Mouse (Mus musculus) heart, adult 2 months (tissue): ENCODE measurements around the gene Rbak. TPM values are rescaled to one million over a fixed set of nuclear protein-coding genes. Genes with fewer than 3 reads are reported as not detected.
"Not testable (repeated sequence)": the region's sequence is repeated elsewhere in the genome, so short reads cannot be mapped to it uniquely, and the experiment has no call there.

Experiments used
- DNase-seq, 2 experiments: peaks; one replicate each; pipeline ENCODE4 v3.0.0; 2021
- H3K27ac ChIP-seq: fragments of 200-600 bp; 2 replicates; pipeline ENCODE4 v1.8.1; 2022
- H3K27me3 ChIP-seq: fragments of 200-500 bp; 2 replicates; pipeline ENCODE4 v1.6.1; 2012; ENCODE audit warnings: mild to moderate bottlenecking, low read length, inconsistent platforms, mixed read lengths; ENCODE audit not compliant: control insufficient read depth, insufficient read depth
- H3K36me3 ChIP-seq: fragments of 200-500 bp; 2 replicates; pipeline ENCODE4 v1.6.1; 2012; ENCODE audit warnings: low read length, inconsistent platforms; ENCODE audit not compliant: control insufficient read depth, insufficient read depth
- H3K4me1 ChIP-seq: fragments of 200-500 bp; 2 replicates; pipeline ENCODE4 v1.6.1; 2011; ENCODE audit warnings: low read length; ENCODE audit not compliant: control insufficient read depth, insufficient read depth
- H3K4me3 ChIP-seq: fragments of 200-600 bp; 2 replicates; pipeline ENCODE4 v1.8.1; 2022
- H3K79me2 ChIP-seq: fragments of 200-500 bp; replicated peaks from 2 replicates; pipeline ENCODE4 v1.6.1; 2012; ENCODE audit warnings: mild to moderate bottlenecking, inconsistent platforms, low read length, moderate library complexity, mixed read lengths; ENCODE audit not compliant: control insufficient read depth, insufficient read depth
- H3K9ac ChIP-seq: fragments of 200-500 bp; 2 replicates; pipeline ENCODE4 v1.6.1; 2012; ENCODE audit warnings: low read depth, mild to moderate bottlenecking, control low read depth, inconsistent platforms, low read length, mixed read lengths
- CTCF ChIP-seq: fragments of 200-600 bp; IDR thresholded peaks from 2 replicates; pipeline ENCODE4 v1.8.1; 2022; ENCODE audit warnings: antibody characterized with exemption, mild to moderate bottlenecking, moderate library complexity
- EP300 ChIP-seq: fragments of 200-500 bp; IDR thresholded peaks from 2 replicates; pipeline ENCODE4 v1.6.1; 2011; ENCODE audit warnings: low read depth, low read length, control low read depth; ENCODE audit not compliant: insufficient read depth
- POLR2A ChIP-seq: fragments of 200-500 bp; IDR thresholded peaks from 2 replicates; pipeline ENCODE4 v1.6.1; 2011; ENCODE audit warnings: mild to moderate bottlenecking, low read depth, low read length, control low read depth; ENCODE audit not compliant: insufficient read depth
- WGBS: fragments of 180-500 bp; shearing (Covaris S2); methylation state at CpG from one replicate; pipeline ENCODE4 v1.1.7; 2018; 5-methylcytosine and 5-hydroxymethylcytosine counted together
- intact Hi-C: fragments of 180-260 bp; cut with DNase I; formaldehyde crosslinking; loops from one replicate; pipeline ENCODE4 v1.15.1; 2025
- polyA plus RNA-seq: library from polyadenylated mRNA; depleted of rRNA; stranded (reverse); fragments of >200 nt; gene quantifications from 2 replicates; pipeline ENCODE4 v1.2.3, GENCODE M21; 2012
- total RNA-seq, 2 experiments: library from RNA; stranded (reverse); gene quantifications; 2 replicates each; pipeline ENCODE4 v1.2.3; 2021

Gene Rbak
- total and polyA plus RNA-seq, 3 experiments: 1.9 to 4.4 (median 4.3) TPM

- 83% methylated on average over 2 of the region's 2 CpGs for WGBS
- TF ChIP-seq CTCF: no peak
- no peak for TF ChIP-seq POLR2A
- TF ChIP-seq EP300: no peak
- no peak overlapping the region for H3K4me3 ChIP-seq
- no peaks in the 10 kb centered on the region for H3K36me3 ChIP-seq
- DNase-seq: no peak
- no peak overlapping the region for H3K9ac ChIP-seq
- intact Hi-C loops: no loop called here
- H3K4me1 ChIP-seq: no peaks in the 10 kb centered on the region
- H3K27me3 ChIP-seq: no peaks in the 10 kb centered on the region
- H3K27ac ChIP-seq: no peak overlapping the region
- H3K79me2 ChIP-seq: no peaks in the 10 kb centered on the region
These were observed 31.0 kb downstream of the Rbak start for GRCm38 (mm10) chr5:143149536-143149935.

DNA sequence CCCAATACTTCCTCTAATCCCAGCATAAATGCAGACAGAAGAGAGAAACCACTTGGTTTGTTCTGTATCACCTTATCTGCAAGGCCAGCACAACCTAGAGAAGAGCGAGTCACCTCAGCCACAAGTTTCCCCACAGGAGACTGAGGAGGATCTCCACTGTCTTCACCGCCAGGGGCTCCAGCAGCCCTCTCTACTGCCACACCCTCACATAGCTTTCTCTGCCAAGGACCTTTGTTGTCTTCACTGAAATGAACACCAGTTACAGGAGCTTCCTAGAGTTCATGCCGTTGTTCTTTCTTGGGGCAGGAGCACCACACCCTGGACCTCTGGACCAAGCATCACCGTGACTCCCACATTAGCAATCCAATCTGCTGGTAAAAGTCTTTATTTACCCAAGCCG, 31.9 kb downstream of the Rbak start:
- Histone ChIP-seq H3K9ac (no peak overlapping the region), H3K4me1 (no peaks in the 10 kb centered on the region), H3K27me3 (no peaks in the 10 kb centered on the region), H3K4me3 (no peak overlapping the region), H3K36me3 (no peaks in the 10 kb centered on the region), H3K79me2 (no peaks in the 10 kb centered on the region), H3K27ac (no peak overlapping the region)
- no peak for TF ChIP-seq EP300
- TF ChIP-seq CTCF: no peak
- no peak for TF ChIP-seq POLR2A
- intact Hi-C loops: no loop called here
- WGBS: 80% methylated on average over 5 of the region's 5 CpGs
- DNase-seq: no peak

GRCm38 (mm10) chr5:143147481-143147880, 33.1 kb downstream of the Rbak start, which contains the start of gene Olfr718-ps1:
Olfr718-ps1 (minus strand) TSS chr5:143147581.
- Histone ChIP-seq H3K4me3 (no peak within 1 kb of the TSS), H3K36me3 (no peaks in the 10 kb centered on the region), H3K79me2 (no peaks in the 10 kb centered on the region), H3K9ac (no peak within 1 kb of the TSS), H3K4me1 (no peaks in the 10 kb centered on the region), H3K27ac (no peak within 1 kb of the TSS), H3K27me3 (no peaks in the 10 kb centered on the region)
- DNase-seq: no peak
- intact Hi-C loops: no loop called here
- WGBS: 47% methylated on average over 3 of the region's 3 CpGs
- TF ChIP-seq CTCF: no peak

GRCm38 (mm10) chr5:143137580-143137979, 43.0 kb downstream of the Rbak start:
- no peak overlapping the region for H3K4me3 ChIP-seq
- no peak overlapping the region for H3K27ac ChIP-seq
- no peak overlapping the region for H3K9ac ChIP-seq
- H3K79me2 ChIP-seq: no peaks in the 10 kb centered on the region
- peaks cover 7% of the 10 kb centered on the region; the same call in 1 of the 2 replicates for H3K4me1 ChIP-seq
- TF ChIP-seq EP300 (no peak), POLR2A (no peak), CTCF (no peak)
- H3K27me3 ChIP-seq: no peaks in the 10 kb centered on the region
- intact Hi-C loops: no loop called here
- WGBS: 83% methylated on average over 13 of the region's 13 CpGs
- H3K36me3 ChIP-seq: no peaks in the 10 kb centered on the region
- no peak for DNase-seq

GRCm38 (mm10) chr5:143135042-143135441, 45.5 kb downstream of the Rbak start:
- no peaks in the 10 kb centered on the region for H3K27me3 ChIP-seq
- no peak overlapping the region for H3K4me3 ChIP-seq
- H3K9ac ChIP-seq: no peak overlapping the region
- DNase-seq: no peak
- no peak overlapping the region for H3K27ac ChIP-seq
- intact Hi-C loops: no loop called here
- no peaks in the 10 kb centered on the region for H3K36me3 ChIP-seq
- WGBS: 83% methylated on average over 7 of the region's 7 CpGs
- H3K79me2 ChIP-seq: no peaks in the 10 kb centered on the region
- H3K4me1 ChIP-seq: peaks cover 1% of the 10 kb centered on the region; the same call in 1 of the 2 replicates
- TF ChIP-seq EP300: no peak
- no peak for TF ChIP-seq CTCF
- TF ChIP-seq POLR2A: no peak

DNA sequence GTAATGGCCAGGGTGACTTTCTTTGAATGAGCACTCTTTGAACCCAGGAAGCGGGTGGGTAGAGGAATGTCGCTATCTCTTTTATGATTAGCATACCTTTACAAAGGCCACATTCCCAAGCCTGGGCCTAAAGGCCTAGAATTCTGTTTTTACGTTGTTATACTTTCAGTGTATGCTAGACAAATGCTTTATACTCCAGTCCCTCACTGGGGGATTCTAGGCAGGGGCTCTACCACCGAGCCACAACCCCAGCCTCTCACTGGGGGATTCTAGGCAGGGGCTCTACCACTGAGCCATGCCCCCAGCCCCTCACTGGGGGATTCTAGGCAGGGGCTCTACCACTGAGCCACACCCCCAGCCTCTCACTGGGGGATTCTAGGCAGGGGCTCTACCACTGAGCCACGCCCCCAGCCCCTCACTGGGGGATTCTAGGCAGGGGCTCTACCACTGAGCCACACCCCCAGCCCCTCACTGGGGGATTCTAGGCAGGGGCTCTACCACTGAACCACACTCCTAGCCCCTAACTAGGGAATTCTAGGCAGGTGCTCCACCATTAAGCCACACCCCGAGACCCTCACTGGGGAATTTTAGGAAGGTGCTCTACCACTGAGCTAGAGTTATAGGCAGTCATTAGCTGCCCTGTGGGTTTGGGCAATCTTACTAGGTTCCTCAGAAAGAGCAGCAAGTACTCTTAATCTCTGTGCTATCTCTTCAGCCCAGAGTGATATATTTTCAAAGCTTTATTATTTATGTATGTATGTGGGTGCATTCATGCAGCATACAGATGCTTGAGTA, 46.2 kb downstream of the Rbak start:
- H3K79me2 ChIP-seq, H3K4me3 ChIP-seq, H3K27me3 ChIP-seq, H3K9ac ChIP-seq, H3K27ac ChIP-seq, DNase-seq, H3K4me1 ChIP-seq, H3K36me3 ChIP-seq, intact Hi-C loops: not testable (repeated sequence)
- WGBS: 77% methylated on average over 5 of the region's 6 CpGs
